Mouse (Mus musculus): Measurements from ENCODE around the gene Rgs6. TPM values are rescaled to one million over a fixed set of nuclear protein-coding genes. Genes with fewer than 3 reads are reported as not detected.

Rgs6 gene
- polyA plus RNA-seq, 1 experiment from 2014 or later, result 0.69 TPM

GRCm38 (mm10) chr12:83037798-83038560 lies 449.9 kb downstream of the Rgs6 start:
- peak overlapping the region; percentile 45 for H3K27ac ChIP-seq (ENCODE audit: low read depth, low read length)
- DNase-seq (ENCODE audit: low spot score) (peak; percentile 45), ATAC-seq (ENCODE audit: insufficient read depth, low FRiP score, low TSS enrichment) (no peak)
- 77% methylated on average over 25 of the region's 25 CpGs for WGBS
- no peak overlapping the region for H3K4me3 ChIP-seq (ENCODE audit: low read depth, low read length)
- H3K27me3 ChIP-seq (ENCODE audit: control insufficient read depth, insufficient read depth, low read length), result no peaks in the 10 kb centered on the region
- no peaks in the 10 kb centered on the region for H3K4me1 ChIP-seq (ENCODE audit: control insufficient read depth, insufficient read depth, low read length)
- H3K9ac ChIP-seq (ENCODE audit: low read length), result no peak overlapping the region
- H3K9me3 ChIP-seq (ENCODE audit: control insufficient read depth, low read length), result no peaks in the 10 kb centered on the region
- H3K36me3 ChIP-seq (ENCODE audit: control insufficient read depth, insufficient read depth, low read length), result no peaks in the 10 kb centered on the region
- H3K4me2 ChIP-seq (ENCODE audit: low read depth), result no peak overlapping the region

- Histone ChIP-seq H3K4me3 (ENCODE audit: low read depth, low read length) (no peak overlapping the region), H3K4me1 (ENCODE audit: control insufficient read depth, insufficient read depth, low read length) (no peaks in the 10 kb centered on the region), H3K9ac (ENCODE audit: low read length) (no peak overlapping the region), H3K27me3 (ENCODE audit: control insufficient read depth, insufficient read depth, low read length) (no peaks in the 10 kb centered on the region), H3K36me3 (ENCODE audit: control insufficient read depth, insufficient read depth, low read length) (no peaks in the 10 kb centered on the region), H3K9me3 (ENCODE audit: control insufficient read depth, low read length) (no peaks in the 10 kb centered on the region), H3K27ac (ENCODE audit: low read depth, low read length) (peak overlapping the region; percentile 45; the same call in 1 of the 2 replicates), H3K4me2 (ENCODE audit: low read depth) (no peak overlapping the region)
- 79% methylated on average over 7 of the region's 7 CpGs for WGBS
- ATAC-seq (ENCODE audit: insufficient read depth, low FRiP score, low TSS enrichment), result no peak
- no peak for DNase-seq (ENCODE audit: low spot score)
Observed at GRCm38 (mm10) chr12:83038779-83039178, 450.7 kb downstream of the Rgs6 start.

GRCm38 (mm10) chr12:83039859-83040258 lies 451.8 kb downstream of the Rgs6 start:
- 61% methylated on average over 3 of the region's 3 CpGs for WGBS
- no peak overlapping the region for H3K27ac ChIP-seq (ENCODE audit: low read depth, low read length)
- DNase-seq (ENCODE audit: low spot score), result no peak
- no peaks in the 10 kb centered on the region for H3K27me3 ChIP-seq (ENCODE audit: control insufficient read depth, insufficient read depth, low read length)
- H3K36me3 ChIP-seq (ENCODE audit: control insufficient read depth, insufficient read depth, low read length), result no peaks in the 10 kb centered on the region
- H3K4me3 ChIP-seq (ENCODE audit: low read depth, low read length), result no peak overlapping the region
- no peak overlapping the region for H3K4me2 ChIP-seq (ENCODE audit: low read depth)
- ATAC-seq (ENCODE audit: insufficient read depth, low FRiP score, low TSS enrichment), result no peak
- H3K9me3 ChIP-seq (ENCODE audit: control insufficient read depth, low read length), result no peaks in the 10 kb centered on the region
- H3K9ac ChIP-seq (ENCODE audit: low read length), result no peak overlapping the region
- peaks cover under 1% of the 10 kb centered on the region; the same call in 1 of the 2 replicates for H3K4me1 ChIP-seq (ENCODE audit: control insufficient read depth, insufficient read depth, low read length)

GRCm38 (mm10) chr12:83043980-83044620 lies 456.0 kb downstream of the Rgs6 start:
- peaks cover 3% of the 10 kb centered on the region; the same call in 1 of the 2 replicates for H3K4me1 ChIP-seq (ENCODE audit: control insufficient read depth, insufficient read depth, low read length)
- no peaks in the 10 kb centered on the region for H3K36me3 ChIP-seq (ENCODE audit: control insufficient read depth, insufficient read depth, low read length)
- no peak overlapping the region for H3K9ac ChIP-seq (ENCODE audit: low read length)
- H3K4me3 ChIP-seq (ENCODE audit: low read depth, low read length), result no peak overlapping the region
- no peaks in the 10 kb centered on the region for H3K27me3 ChIP-seq (ENCODE audit: control insufficient read depth, insufficient read depth, low read length)
- no peaks in the 10 kb centered on the region for H3K9me3 ChIP-seq (ENCODE audit: control insufficient read depth, low read length)
- 62% methylated on average over 6 of the region's 6 CpGs for WGBS
- ATAC-seq (ENCODE audit: insufficient read depth, low FRiP score, low TSS enrichment), result no peak
- no peak overlapping the region for H3K4me2 ChIP-seq (ENCODE audit: low read depth)
- DNase-seq (ENCODE audit: low spot score), result peak; percentile 15
- H3K27ac ChIP-seq (ENCODE audit: low read depth, low read length), result 0 out of 2 replicates have a peak overlapping the region, but pooled peaks have one; percentile 47

- Histone ChIP-seq H3K9ac (ENCODE audit: low read length) (no peak overlapping the region), H3K9me3 (ENCODE audit: control insufficient read depth, low read length) (no peaks in the 10 kb centered on the region), H3K27ac (ENCODE audit: low read depth, low read length) (no peak overlapping the region), H3K4me3 (ENCODE audit: low read depth, low read length) (no peak overlapping the region), H3K4me1 (ENCODE audit: control insufficient read depth, insufficient read depth, low read length) (peaks cover 3% of the 10 kb centered on the region; the same call in 1 of the 2 replicates), H3K4me2 (ENCODE audit: low read depth) (peak overlapping the region; percentile 11; the same call in 1 of the 2 replicates), H3K27me3 (ENCODE audit: control insufficient read depth, insufficient read depth, low read length) (no peaks in the 10 kb centered on the region), H3K36me3 (ENCODE audit: control insufficient read depth, insufficient read depth, low read length) (no peaks in the 10 kb centered on the region)
- ATAC-seq (ENCODE audit: insufficient read depth, low FRiP score, low TSS enrichment) (peak; percentile 69; the same call in 1 of the 2 replicates), DNase-seq (ENCODE audit: low spot score) (peak; percentile 47)
- WGBS, result 10% methylated on average over 4 of the region's 4 CpGs
Observed at GRCm38 (mm10) chr12:83044621-83044990, 456.5 kb downstream of the Rgs6 start.

GRCm38 (mm10) chr12:83045001-83045531 lies 457.0 kb downstream of the Rgs6 start:
- no peak overlapping the region for H3K9ac ChIP-seq (ENCODE audit: low read length)
- H3K27me3 ChIP-seq (ENCODE audit: control insufficient read depth, insufficient read depth, low read length), result no peaks in the 10 kb centered on the region
- no peak for ATAC-seq (ENCODE audit: insufficient read depth, low FRiP score, low TSS enrichment)
- 60% methylated on average over 12 of the region's 12 CpGs for WGBS
- H3K9me3 ChIP-seq (ENCODE audit: control insufficient read depth, low read length), result no peaks in the 10 kb centered on the region
- H3K4me3 ChIP-seq (ENCODE audit: low read depth, low read length), result no peak overlapping the region
- no peak for DNase-seq (ENCODE audit: low spot score)
- H3K27ac ChIP-seq (ENCODE audit: low read depth, low read length), result no peak overlapping the region
- peaks cover 3% of the 10 kb centered on the region; the same call in 1 of the 2 replicates for H3K4me1 ChIP-seq (ENCODE audit: control insufficient read depth, insufficient read depth, low read length)
- no peaks in the 10 kb centered on the region for H3K36me3 ChIP-seq (ENCODE audit: control insufficient read depth, insufficient read depth, low read length)
- peak overlapping the region; percentile 11; the same call in 1 of the 2 replicates for H3K4me2 ChIP-seq (ENCODE audit: low read depth)

GRCm38 (mm10) chr12:83046734-83047133 lies 458.6 kb downstream of the Rgs6 start:
- WGBS, result 95% methylated on average over 9 of the region's 9 CpGs
- DNase-seq (ENCODE audit: low spot score), result no peak
- H3K36me3 ChIP-seq (ENCODE audit: control insufficient read depth, insufficient read depth, low read length), result no peaks in the 10 kb centered on the region
- H3K9ac ChIP-seq (ENCODE audit: low read length), result no peak overlapping the region
- H3K4me1 ChIP-seq (ENCODE audit: control insufficient read depth, insufficient read depth, low read length), result peaks cover 3% of the 10 kb centered on the region; the same call in 1 of the 2 replicates
- no peaks in the 10 kb centered on the region for H3K9me3 ChIP-seq (ENCODE audit: control insufficient read depth, low read length)
- no peak overlapping the region for H3K4me3 ChIP-seq (ENCODE audit: low read depth, low read length)
- no peak for ATAC-seq (ENCODE audit: insufficient read depth, low FRiP score, low TSS enrichment)
- H3K4me2 ChIP-seq (ENCODE audit: low read depth), result no peak overlapping the region
- no peaks in the 10 kb centered on the region for H3K27me3 ChIP-seq (ENCODE audit: control insufficient read depth, insufficient read depth, low read length)
- H3K27ac ChIP-seq (ENCODE audit: low read depth, low read length), result no peak overlapping the region

- Histone ChIP-seq H3K9ac (ENCODE audit: low read length) (no peak overlapping the region), H3K4me1 (ENCODE audit: control insufficient read depth, insufficient read depth, low read length) (peaks cover 3% of the 10 kb centered on the region; the same call in 1 of the 2 replicates), H3K36me3 (ENCODE audit: control insufficient read depth, insufficient read depth, low read length) (no peaks in the 10 kb centered on the region), H3K9me3 (ENCODE audit: control insufficient read depth, low read length) (no peaks in the 10 kb centered on the region), H3K4me2 (ENCODE audit: low read depth) (no peak overlapping the region), H3K27me3 (ENCODE audit: control insufficient read depth, insufficient read depth, low read length) (no peaks in the 10 kb centered on the region), H3K27ac (ENCODE audit: low read depth, low read length) (no peak overlapping the region), H3K4me3 (ENCODE audit: low read depth, low read length) (no peak overlapping the region)
- ATAC-seq (ENCODE audit: insufficient read depth, low FRiP score, low TSS enrichment), result no peak
- 71% methylated on average over 7 of the region's 7 CpGs for WGBS
- no peak for DNase-seq (ENCODE audit: low spot score)
Observed at GRCm38 (mm10) chr12:83047710-83048109, 459.6 kb downstream of the Rgs6 start.

All from neural tube, embryonic 11.5 days (tissue).